Mouse (Mus musculus) MEL (cell line): ENCODE results near the gene Wdr46. TPM values are rescaled to one million over a fixed set of nuclear protein-coding genes. Genes with fewer than 3 reads are reported as not detected.

Experiments
- DNase-seq: peaks from one replicate; pipeline ENCODE4 v3.0.0; 2011; ENCODE audit warnings: low read depth, low spot score
- H3K27ac ChIP-seq: 2 replicates; pipeline ENCODE4 v1.5.1; 2012; ENCODE audit warnings: low read depth, mild to moderate bottlenecking, control low read depth, low read length, moderate library complexity; ENCODE audit not compliant: control insufficient read depth
- H3K27me3 ChIP-seq, 2 experiments: fragments of 150-350 bp in 1 of 2; sonication (generic) in 1 of 2; 2 replicates each; pipeline ENCODE4 v1.6.1; 2012; ENCODE audit warnings: low read length in 2 of 2, mild to moderate bottlenecking in 2 of 2, improper control_type of control experiment in 1 of 2, moderate library complexity in 1 of 2; ENCODE audit not compliant: insufficient read depth in 2 of 2, control insufficient read depth in 1 of 2
- H3K36me3 ChIP-seq, 2 experiments: 2 replicates each; pipeline ENCODE4 v1.6.1; 2012 to 2014; ENCODE audit warnings: low read length in 2 of 2, improper control_type of control experiment in 1 of 2, inconsistent platforms in 1 of 2, mild to moderate bottlenecking in 1 of 2; ENCODE audit not compliant: insufficient read depth in 2 of 2, control insufficient read depth in 1 of 2
- H3K4me1 ChIP-seq, 2 experiments: fragments of 150-350 bp in 1 of 2; sonication (generic) in 1 of 2; 2 replicates each; pipeline ENCODE4 v1.6.1; 2012; ENCODE audit warnings: low read length in 2 of 2, improper control_type of control experiment in 1 of 2, mild to moderate bottlenecking in 1 of 2; ENCODE audit not compliant: insufficient read depth in 2 of 2, control insufficient read depth in 1 of 2
- H3K4me3 ChIP-seq, 2 experiments: fragments of 150-350 bp in 1 of 2; sonication (generic) in 1 of 2; 2 replicates each; pipeline ENCODE4 v1.5.1; 2012; ENCODE audit warnings: low read depth in 2 of 2, low read length in 2 of 2, mild to moderate bottlenecking in 2 of 2, moderate library complexity in 2 of 2, control low read depth in 1 of 2, improper control_type of control experiment in 1 of 2; ENCODE audit not compliant: control insufficient read depth in 1 of 2, insufficient read depth in 1 of 2
- H3K79me2 ChIP-seq: 2 replicates; pipeline ENCODE4 v1.6.1; 2012; ENCODE audit warnings: mild to moderate bottlenecking, low read length, moderate library complexity; ENCODE audit not compliant: control insufficient read depth, poor library complexity, insufficient read depth
- H3K9ac ChIP-seq: 2 replicates; pipeline ENCODE4 v1.6.1; 2012; ENCODE audit warnings: low read depth, mild to moderate bottlenecking, control low read depth, low read length, moderate library complexity; ENCODE audit not compliant: control insufficient read depth, poor library complexity, severe bottlenecking
- H3K9me3 ChIP-seq: fragments of 150-350 bp; sonication (generic); replicated peaks from 2 replicates; pipeline ENCODE4 v1.6.1; 2012; ENCODE audit warnings: mild to moderate bottlenecking, low read length, improper control_type of control experiment, moderate library complexity; ENCODE audit not compliant: insufficient read depth
- CHD1 ChIP-seq: IDR thresholded peaks from 2 replicates; pipeline ENCODE4 v1.6.1; 2012; ENCODE audit warnings: low read depth, mild to moderate bottlenecking, inconsistent platforms, low read length, improper control_type of control experiment
- CHD2 ChIP-seq: IDR thresholded peaks from 2 replicates; pipeline ENCODE4 v1.6.1; 2011; ENCODE audit warnings: low read length, improper control_type of control experiment
- CTCF ChIP-seq, 3 experiments: IDR thresholded peaks in 2 of 3; conservative IDR thresholded peaks in 1 of 3; 2 replicates each; pipeline ENCODE4 v1.5.1; 2011 to 2012; ENCODE audit warnings: low read length in 3 of 3, low read depth in 2 of 3, mild to moderate bottlenecking in 2 of 3, improper control_type of control experiment in 1 of 3, inconsistent platforms in 1 of 3, mixed read lengths in 1 of 3, moderate library complexity in 1 of 3; ENCODE audit not compliant: control insufficient read depth in 1 of 3, insufficient read depth in 1 of 3, poor library complexity in 1 of 3, severe bottlenecking in 1 of 3
- E2F4 ChIP-seq: IDR thresholded peaks from 2 replicates; pipeline ENCODE4 v1.6.1; 2011; ENCODE audit warnings: low read depth, low read length, improper control_type of control experiment, borderline replicate concordance
- ETS1 ChIP-seq: IDR thresholded peaks from 2 replicates; pipeline ENCODE4 v1.6.1; 2012; ENCODE audit warnings: low read depth, mild to moderate bottlenecking, inconsistent platforms, low read length, improper control_type of control experiment, moderate library complexity
- GABPA ChIP-seq: IDR thresholded peaks from 2 replicates; pipeline ENCODE4 v1.6.1; 2012; ENCODE audit warnings: low read depth, mild to moderate bottlenecking, inconsistent platforms, low read length, improper control_type of control experiment, moderate library complexity
- GATA1 ChIP-seq: IDR thresholded peaks from 2 replicates; pipeline ENCODE4 v1.6.1; 2011; ENCODE audit warnings: low read depth, low read length, improper control_type of control experiment
- HCFC1 ChIP-seq: IDR thresholded peaks from 2 replicates; pipeline ENCODE4 v1.6.1; 2012; ENCODE audit warnings: low read depth, mild to moderate bottlenecking, inconsistent platforms, low read length, improper control_type of control experiment, moderate library complexity
- KAT2A ChIP-seq: conservative IDR thresholded peaks from 2 replicates; pipeline ENCODE4 v1.6.1; 2012; ENCODE audit warnings: low read depth, low read length, improper control_type of control experiment, inconsistent platforms
- MAFK ChIP-seq: IDR thresholded peaks from 2 replicates; pipeline ENCODE4 v1.6.1; 2011; ENCODE audit warnings: low read depth, mild to moderate bottlenecking, low read length, improper control_type of control experiment, borderline replicate concordance
- MAX ChIP-seq: IDR thresholded peaks from 2 replicates; pipeline ENCODE4 v1.6.1; 2011; ENCODE audit warnings: low read length, improper control_type of control experiment
- MAZ ChIP-seq: IDR thresholded peaks from 2 replicates; pipeline ENCODE4 v1.6.1; 2012; ENCODE audit warnings: low read depth, mild to moderate bottlenecking, inconsistent platforms, low read length, improper control_type of control experiment
- MEF2A ChIP-seq: IDR thresholded peaks from 2 replicates; pipeline ENCODE4 v1.6.1; 2014; ENCODE audit warnings: low read depth, mild to moderate bottlenecking, inconsistent platforms, low read length, improper control_type of control experiment; ENCODE audit not compliant: poor library complexity, insufficient replicate concordance, severe bottlenecking; ENCODE audit errors: extremely low read depth
- MXI1 ChIP-seq: IDR thresholded peaks from 2 replicates; pipeline ENCODE4 v1.6.1; 2011; ENCODE audit warnings: mild to moderate bottlenecking, low read depth, low read length, improper control_type of control experiment
- NRF1 ChIP-seq: IDR thresholded peaks from 2 replicates; pipeline ENCODE4 v1.6.1; 2014; ENCODE audit warnings: low read depth, mild to moderate bottlenecking, inconsistent platforms, low read length, improper control_type of control experiment, moderate library complexity; ENCODE audit not compliant: poor library complexity, insufficient read depth, severe bottlenecking
- POLR2AphosphoS2 ChIP-seq: IDR thresholded peaks from 2 replicates; pipeline ENCODE4 v1.6.1; 2011; ENCODE audit warnings: low read length, improper control_type of control experiment
- RAD21 ChIP-seq: IDR thresholded peaks from 2 replicates; pipeline ENCODE4 v1.6.1; 2011; ENCODE audit warnings: mild to moderate bottlenecking, low read depth, low read length, improper control_type of control experiment
- RCOR1 ChIP-seq: IDR thresholded peaks from 2 replicates; pipeline ENCODE4 v1.6.1; 2012; ENCODE audit warnings: low read depth, mild to moderate bottlenecking, inconsistent platforms, low read length, improper control_type of control experiment
- SIN3A ChIP-seq: IDR thresholded peaks from 2 replicates; pipeline ENCODE4 v1.6.1; 2012; ENCODE audit warnings: low read length, improper control_type of control experiment, inconsistent platforms
- SMC3 ChIP-seq: IDR thresholded peaks from 2 replicates; pipeline ENCODE4 v1.6.1; 2011; ENCODE audit warnings: low read depth, low read length, improper control_type of control experiment
- TAL1 ChIP-seq: IDR thresholded peaks from 2 replicates; pipeline ENCODE4 v1.6.1; 2012; ENCODE audit warnings: mild to moderate bottlenecking, inconsistent platforms, low read length, moderate library complexity, mixed read lengths
- TBP ChIP-seq: IDR thresholded peaks from 2 replicates; pipeline ENCODE4 v1.8.0; 2011; ENCODE audit warnings: low read depth, low read length, improper control_type of control experiment
- UBTF ChIP-seq: IDR thresholded peaks from 2 replicates; pipeline ENCODE4 v1.6.1; 2012; ENCODE audit warnings: low read depth, mild to moderate bottlenecking, inconsistent platforms, low read length, improper control_type of control experiment, moderate library complexity, borderline replicate concordance; ENCODE audit not compliant: insufficient read depth
- ZKSCAN1 ChIP-seq: IDR thresholded peaks from 2 replicates; pipeline ENCODE4 v1.6.1; 2012; ENCODE audit warnings: low read depth, mild to moderate bottlenecking, inconsistent platforms, low read length, improper control_type of control experiment, moderate library complexity
- ZNF384 ChIP-seq: IDR thresholded peaks from 2 replicates; pipeline ENCODE4 v1.6.1; 2012; ENCODE audit warnings: low read depth, mild to moderate bottlenecking, inconsistent platforms, low read length, improper control_type of control experiment
- polyA plus RNA-seq, 2 experiments: library from polyadenylated mRNA; stranded (reverse) in 1 of 2; unstranded in 1 of 2; fragments of >175 nt in 1 of 2; fragments of >200 nt in 1 of 2; gene quantifications; 2 replicates each; pipeline versions ENCODE4 v1.2.1 to v1.2.4; 2012; ENCODE audit warnings: low replicate concordance in 2 of 2, low read depth in 1 of 2; ENCODE audit not compliant: insufficient read length in 2 of 2, insufficient read depth in 1 of 2, missing spikeins in 1 of 2
- total RNA-seq: library from RNA; depleted of rRNA; stranded (reverse); fragments of 300-350 nt; gene quantifications from 2 replicates; pipeline ENCODE4 v1.2.3, GENCODE M21; 2012

Gene Wdr46
- total and polyA plus RNA-seq, 3 experiments: 100 to 131 TPM; not detected in 1

GRCm38 (mm10) chr17:33935422-33936055, 4.9 kb upstream of the Wdr46 start:
- H3K4me1 ChIP-seq: peaks cover 0 to 7% of the 10 kb centered on the region in 2 experiments; a peak in 3 of 4 replicates
- TF ChIP-seq MAZ (no peak), RAD21 (no peak), TBP (no peak), UBTF (no peak), MAFK (no peak), HCFC1 (no peak), MEF2A (no peak), GATA1 (no peak), ZKSCAN1 (no peak), CTCF (IDR thresholded peaks at IDR 0.05 in 2 of 3, conservative IDR thresholded peaks at IDR 0.05 in 1 of 3; ENCODE audit: control insufficient read depth in 1 of 3, insufficient read depth in 1 of 3, low read depth in 2 of 3, low read length in 3 of 3, poor library complexity in 1 of 3, severe bottlenecking in 1 of 3) (no peak), MXI1 (no peak), E2F4 (no peak), KAT2A (no peak), SIN3A (no peak), NRF1 (no peak), RCOR1 (no peak), TAL1 (no peak), CHD2 (no peak), SMC3 (no peak)
- TF ChIP-seq, all 39 proteins: peak for 0
- Histone ChIP-seq H3K79me2 (peaks cover 13% of the 10 kb centered on the region), H3K27ac (no peak overlapping the region), H3K9ac (no peak overlapping the region), H3K4me3 (no peak overlapping the region), H3K27me3 (no peaks in the 10 kb centered on the region), H3K36me3 (peaks cover 0 to 3% of the 10 kb centered on the region in 2 experiments; a peak in 2 of 4 replicates), H3K9me3 (no peaks in the 10 kb centered on the region)
- no peak for DNase-seq

DNA sequence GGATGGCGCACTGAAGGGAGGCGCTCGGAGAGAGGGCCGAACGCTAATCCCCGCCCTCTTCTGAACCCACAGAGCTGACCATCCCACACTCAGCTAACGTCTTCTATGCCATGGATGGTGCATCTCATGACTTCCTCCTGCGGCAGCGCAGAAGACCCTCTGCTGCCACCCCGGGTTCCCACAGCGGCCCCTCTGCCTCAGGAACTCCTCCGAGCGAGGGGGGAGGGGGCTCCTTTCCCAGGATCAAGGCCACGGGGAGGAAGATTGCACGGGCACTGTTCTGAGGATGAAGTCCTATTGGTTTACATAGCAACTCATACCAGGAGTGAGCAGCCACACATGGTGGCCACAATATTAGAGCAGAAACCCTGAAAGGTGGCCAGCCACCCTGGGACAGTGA, 3.5 kb upstream of the Wdr46 start:
- H3K4me1 ChIP-seq: peaks cover 0 to 2% of the 10 kb centered on the region in 2 experiments; a peak in 2 of 4 replicates
- H3K79me2 ChIP-seq: peaks cover 24% of the 10 kb centered on the region
- DNase-seq: no peak
- no peak overlapping the region for H3K4me3 ChIP-seq
- no peaks in the 10 kb centered on the region for H3K27me3 ChIP-seq
- H3K27ac ChIP-seq: no peak overlapping the region
- H3K36me3 ChIP-seq: no peaks in the 10 kb centered on the region
- H3K9me3 ChIP-seq: no peaks in the 10 kb centered on the region
- no peak overlapping the region for H3K9ac ChIP-seq
- TF ChIP-seq SIN3A: no peak
- TF ChIP-seq GABPA: no peak
- TF ChIP-seq CHD1: no peak
- no peak for TF ChIP-seq MAX
- TF ChIP-seq ZNF384: no peak
- TF ChIP-seq POLR2AphosphoS2: no peak
- TF ChIP-seq MAZ: no peak
- no peak for TF ChIP-seq ETS1
- TF ChIP-seq HCFC1: no peak
